Mouse (Mus musculus) embryonic fibroblast, embryonic 13.5 days (primary cell): Measurements from ENCODE around the gene Serpina3g.

ENCODE experiments used
- CTCF ChIP-seq: IDR thresholded peaks from 2 replicates; pipeline ENCODE4 v1.5.1; 2011; ENCODE audit warnings: mild to moderate bottlenecking, control low read depth, low read length, moderate library complexity, borderline replicate concordance; ENCODE audit not compliant: insufficient read depth
- POLR2A ChIP-seq: IDR thresholded peaks from 2 replicates; pipeline ENCODE4 v1.6.1; 2011; ENCODE audit warnings: low read depth, mild to moderate bottlenecking, control low read depth, low read length, moderate library complexity

- TF ChIP-seq POLR2A (no peak), CTCF (no peak)
Observed at GRCm38 (mm10) chr12:104190852-104191251, 45.2 kb upstream of the Serpina3g start.
